Mouse (Mus musculus): ENCODE measurements around the gene Pex5.

- TF ChIP-seq CTCF (IDR thresholded peaks at IDR 0.05; ENCODE audit: extremely low read depth, insufficient read depth, insufficient read length, insufficient replicate concordance), result no peak
- no peak for TF ChIP-seq POLR2A (IDR thresholded peaks at IDR 0.05; ENCODE audit: low read depth, low read length)
Observed at GRCm38 (mm10) chr6:124374683-124375082, 40.2 kb downstream of the Pex5 start.

Data from spleen, adult 2 months (tissue).